Mouse (Mus musculus) liver, adult 2 months (tissue): ENCODE data around the gene Akap5. TPM values are rescaled to one million over a fixed set of nuclear protein-coding genes. Genes with fewer than 3 reads are reported as not detected.

Experiments used
- DNase-seq: peaks from one replicate; pipeline ENCODE4 v3.0.0-alpha.2; 2011; ENCODE audit warnings: low read depth, low spot score; ENCODE audit errors: extremely low read depth
- H3K27ac ChIP-seq: fragments of 200-500 bp; replicated peaks from 2 replicates; pipeline ENCODE4 v1.5.1; 2012; ENCODE audit warnings: low read depth, mild to moderate bottlenecking, control low read depth, inconsistent platforms, low read length; ENCODE audit not compliant: insufficient read depth
- H3K27me3 ChIP-seq: fragments of 200-500 bp; 2 replicates; pipeline ENCODE4 v1.6.1; 2012; ENCODE audit warnings: mild to moderate bottlenecking, moderate library complexity, low read length, inconsistent platforms; ENCODE audit not compliant: control insufficient read depth, insufficient read depth
- H3K36me3 ChIP-seq: fragments of 200-500 bp; 2 replicates; pipeline ENCODE4 v1.6.1; 2012; ENCODE audit warnings: low read length, inconsistent platforms; ENCODE audit not compliant: control insufficient read depth, insufficient read depth
- H3K4me1 ChIP-seq: fragments of 200-500 bp; 2 replicates; pipeline ENCODE4 v1.6.1; 2011; ENCODE audit warnings: low read length; ENCODE audit not compliant: control insufficient read depth, insufficient read depth
- H3K4me3 ChIP-seq: fragments of 200-500 bp; 2 replicates; pipeline ENCODE4 v1.5.1; 2011; ENCODE audit warnings: low read depth, mild to moderate bottlenecking, control low read depth, low read length, moderate library complexity; ENCODE audit not compliant: insufficient read depth
- H3K79me2 ChIP-seq: fragments of 200-500 bp; 2 replicates; pipeline ENCODE4 v1.6.1; 2012; ENCODE audit warnings: inconsistent platforms, mild to moderate bottlenecking, low read length, moderate library complexity; ENCODE audit not compliant: control insufficient read depth, insufficient read depth
- H3K9ac ChIP-seq: fragments of 200-500 bp; 2 replicates; pipeline ENCODE4 v1.6.1; 2012; ENCODE audit warnings: low read depth, mild to moderate bottlenecking, control low read depth, inconsistent platforms, low read length
- CTCF ChIP-seq: fragments of 200-500 bp; IDR thresholded peaks from 2 replicates; pipeline ENCODE4 v1.5.1; 2011; ENCODE audit warnings: low read depth, low read length, control low read depth
- POLR2A ChIP-seq: fragments of 200-500 bp; IDR thresholded peaks from 2 replicates; pipeline ENCODE4 v1.6.1; 2011; ENCODE audit warnings: low read length, control low read depth; ENCODE audit not compliant: insufficient read depth; ENCODE audit errors: extremely low read depth
- WGBS: fragments of 180-500 bp; shearing (Covaris S2); methylation state at CpG from one replicate; pipeline ENCODE4 v1.1.7; 2018; 5-methylcytosine and 5-hydroxymethylcytosine counted together
- polyA plus RNA-seq: library from polyadenylated mRNA; depleted of rRNA; stranded (reverse); fragments of >200 nt; gene quantifications from 2 replicates; pipeline ENCODE4 v1.2.3, GENCODE M21; 2012; rRNA removed
- total RNA-seq: library from RNA; depleted of rRNA; stranded (reverse); fragments of >200 nt; gene quantifications from 2 replicates; pipeline ENCODE4 v1.2.3, GENCODE M21; 2014; rRNA removed

The Akap5 gene
- total and polyA plus RNA-seq, 2 experiments = 0.17 to 1.1 TPM

GRCm38 (mm10) chr12:76377059-76377458 lies 52.4 kb downstream of the Akap5 start:
- 89% methylated on average over 6 of the region's 6 CpGs for WGBS
- H3K27ac ChIP-seq = no peak overlapping the region
- no peak for DNase-seq
- no peaks in the 10 kb centered on the region for H3K36me3 ChIP-seq
- no peaks in the 10 kb centered on the region for H3K27me3 ChIP-seq
- no peak overlapping the region for H3K9ac ChIP-seq
- H3K4me1 ChIP-seq = peaks cover 10% of the 10 kb centered on the region
- peaks cover 61% of the 10 kb centered on the region for H3K79me2 ChIP-seq
- no peak for TF ChIP-seq POLR2A
- no peak for TF ChIP-seq CTCF
- no peak overlapping the region for H3K4me3 ChIP-seq

GRCm38 (mm10) chr12:76377726-76378125 lies 53.0 kb downstream of the Akap5 start:
- no peak for DNase-seq
- Histone ChIP-seq H3K9ac (no peak overlapping the region), H3K27me3 (no peaks in the 10 kb centered on the region), H3K4me1 (peaks cover 8% of the 10 kb centered on the region), H3K4me3 (no peak overlapping the region), H3K36me3 (no peaks in the 10 kb centered on the region), H3K27ac (no peak overlapping the region), H3K79me2 (peaks cover 54% of the 10 kb centered on the region)
- TF ChIP-seq CTCF (no peak), POLR2A (no peak)
- WGBS = 92% methylated on average over 3 of the region's 3 CpGs

GRCm38 (mm10) chr12:76378556-76378955 lies 53.9 kb downstream of the Akap5 start:
- H3K9ac ChIP-seq = no peak overlapping the region
- no peak overlapping the region for H3K27ac ChIP-seq
- H3K36me3 ChIP-seq = no peaks in the 10 kb centered on the region; the same call in 1 of the 2 replicates
- no peak overlapping the region for H3K4me3 ChIP-seq
- TF ChIP-seq POLR2A (no peak), CTCF (no peak)
- no peak for DNase-seq
- peaks cover 49% of the 10 kb centered on the region for H3K79me2 ChIP-seq
- peaks cover 8% of the 10 kb centered on the region for H3K4me1 ChIP-seq
- 65% methylated on average over 5 of the region's 5 CpGs for WGBS
- no peaks in the 10 kb centered on the region for H3K27me3 ChIP-seq

GRCm38 (mm10) chr12:76380151-76380550 lies 55.5 kb downstream of the Akap5 start:
- Histone ChIP-seq H3K36me3 (no peaks in the 10 kb centered on the region; the same call in 1 of the 2 replicates), H3K79me2 (peaks cover 45% of the 10 kb centered on the region), H3K9ac (no peak overlapping the region), H3K4me1 (peaks cover 8% of the 10 kb centered on the region), H3K4me3 (no peak overlapping the region), H3K27me3 (no peaks in the 10 kb centered on the region), H3K27ac (no peak overlapping the region)
- no peak for DNase-seq
- TF ChIP-seq CTCF = no peak
- no peak for TF ChIP-seq POLR2A
- 48% methylated on average over 7 of the region's 7 CpGs for WGBS

Other genes starting within 250 kb of the Akap5 start
- gene Esr2, start 147.6 kb upstream of the Akap5 start, total RNA-seq = not detected in 2 replicates
- not detected in 2 replicates for gene Esr2, start 147.6 kb upstream of the Akap5 start, polyA plus RNA-seq
- not detected in 2 replicates for gene Tex21, start 78.1 kb upstream of the Akap5 start, total RNA-seq
- not detected in 2 replicates for gene Tex21, start 78.1 kb upstream of the Akap5 start, polyA plus RNA-seq
- 188 and 211 TPM in 2 replicates for gene Mthfd1, start 69.6 kb upstream of the Akap5 start, total RNA-seq
- 112 and 121 TPM in 2 replicates for gene Mthfd1, start 69.6 kb upstream of the Akap5 start, polyA plus RNA-seq
- 1.0 and 1.6 TPM in 2 replicates for gene Zbtb25, start 44.7 kb downstream of the Akap5 start, total RNA-seq
- gene Zbtb25, start 44.7 kb downstream of the Akap5 start, polyA plus RNA-seq = 1.7 and 2.3 TPM in 2 replicates
- 2.1 and 2.2 TPM in 2 replicates for gene Zbtb1, start 45.4 kb downstream of the Akap5 start, total RNA-seq
- 0.60 and 0.70 TPM in 2 replicates for gene Zbtb1, start 45.4 kb downstream of the Akap5 start, polyA plus RNA-seq
- gene Hspa2, start 79.3 kb downstream of the Akap5 start, total RNA-seq = 3.3 and 3.8 TPM in 2 replicates
- 1.4 and 2.2 TPM in 2 replicates for gene Hspa2, start 79.3 kb downstream of the Akap5 start, polyA plus RNA-seq
- under 0.01 TPM in 1 of 2 replicates, not detected in the other for gene Ppp1r36, start 92.6 kb downstream of the Akap5 start, total RNA-seq
- not detected in 2 replicates for gene Ppp1r36, start 92.6 kb downstream of the Akap5 start, polyA plus RNA-seq
- gene Plekhg3, start 206.0 kb downstream of the Akap5 start, total RNA-seq = 16.5 and 27.0 TPM in 2 replicates
- 12.5 and 17.1 TPM in 2 replicates for gene Plekhg3, start 206.0 kb downstream of the Akap5 start, polyA plus RNA-seq